Mouse (Mus musculus) gastrocnemius, postnatal 10 days (tissue): Measurements from ENCODE around the gene Smok3b. TPM values are rescaled to one million over a fixed set of nuclear protein-coding genes. Genes with fewer than 3 reads are reported as not detected.
"Not testable (repeated sequence)": the region's sequence is repeated elsewhere in the genome, so short reads cannot be mapped to it uniquely, and the experiment has no call there.

ENCODE experiments used
- DNase-seq: peaks from one replicate; pipeline ENCODE4 v3.0.0; 2021; ENCODE audit warnings: mixed read lengths
- long read RNA-seq, 2 experiments: library from polyadenylated mRNA; stranded (forward); transcript quantifications; one replicate each; pipeline ENCODE4 v2.0.0; 2021
- total RNA-seq, 2 experiments: library from RNA; stranded (reverse); gene quantifications; 2 replicates each; pipeline ENCODE4 v1.2.3; 2021

Smok3b gene
- not detected for total RNA-seq
- long read RNA-seq, experiment 1 = 0 reads
- long read RNA-seq, experiment 2 = 0 reads

DNA sequence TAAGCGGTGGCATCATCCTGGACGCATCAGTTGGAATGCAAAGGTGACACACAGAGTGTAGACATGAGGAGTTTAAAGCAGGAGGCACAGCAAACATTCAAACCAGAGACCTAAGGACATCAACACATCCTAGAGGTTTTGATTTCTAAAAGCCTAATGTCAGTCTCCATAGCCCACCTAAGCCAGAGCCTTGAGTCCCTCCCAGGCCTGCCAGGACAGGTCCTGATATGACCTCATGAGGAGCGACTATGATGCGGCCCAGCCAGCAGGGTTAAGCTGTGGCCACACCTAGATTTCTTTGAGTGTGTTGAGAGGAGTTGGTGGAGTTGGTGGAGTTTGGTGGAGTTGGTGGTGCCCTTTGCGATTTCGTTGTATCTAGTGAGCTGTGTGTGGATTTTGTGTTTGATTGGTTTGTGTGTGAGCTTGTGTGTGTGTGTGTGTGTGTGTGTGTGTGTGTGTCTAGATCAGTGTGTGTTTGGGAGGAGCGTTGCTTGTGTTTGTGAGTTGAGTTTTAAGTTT lies at the start of gene Smok3b, which contains the start of gene Smok3a:
Gene Smok3b, plus strand, starts transcription at position 469 of the 519 bp plus-strand sequence.
Gene Smok3a, plus strand, starts transcription at position 301 of the 519 bp plus-strand sequence.
- DNase-seq = not testable (repeated sequence)

DNA sequence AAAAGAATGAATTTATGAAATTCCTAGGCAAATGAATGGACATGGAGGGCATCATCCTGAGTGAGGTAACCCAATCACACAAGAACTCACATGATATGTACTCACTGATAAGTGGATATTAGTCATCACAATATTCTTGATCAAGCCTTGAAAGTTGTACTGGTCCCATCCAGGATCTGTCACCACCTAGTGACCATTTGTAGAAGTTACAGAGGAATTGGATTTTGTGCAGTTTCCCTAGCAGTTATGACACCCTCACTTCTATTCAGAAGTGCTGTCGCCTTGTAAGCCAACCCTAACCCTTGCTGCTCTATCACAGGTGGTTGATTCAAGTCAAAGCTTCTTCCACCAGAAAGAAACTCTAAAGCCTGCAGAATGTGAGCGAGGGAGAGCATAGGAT lies 48.1 kb upstream of the Smok3b start:
- no peak for DNase-seq

- DNase-seq = no peak
Observed at GRCm38 (mm10) chr5:137973738-137974137, 47.5 kb upstream of the Smok3b start.

DNA sequence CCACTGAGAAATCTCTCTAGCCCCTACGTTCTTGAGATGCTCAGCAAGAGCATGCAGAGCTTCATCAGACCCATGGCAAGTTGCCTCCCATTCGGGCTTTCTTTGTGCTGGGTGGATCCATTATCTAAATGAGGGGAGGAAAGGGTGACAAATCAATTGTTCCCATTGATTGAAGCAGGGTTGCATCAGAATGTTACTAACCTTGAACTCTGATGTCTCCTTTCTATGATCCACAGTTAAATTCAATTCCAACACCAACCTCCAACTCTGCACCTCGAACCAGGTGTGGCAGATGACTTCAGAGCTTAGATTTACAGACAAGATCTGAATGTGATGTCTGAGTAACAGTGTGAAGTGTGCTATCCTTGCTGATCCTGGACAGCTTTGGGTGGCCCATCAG lies 46.5 kb upstream of the Smok3b start:
- no peak for DNase-seq

GRCm38 (mm10) chr5:137975434-137975833 lies 45.8 kb upstream of the Smok3b start:
- DNase-seq = no peak

DNA sequence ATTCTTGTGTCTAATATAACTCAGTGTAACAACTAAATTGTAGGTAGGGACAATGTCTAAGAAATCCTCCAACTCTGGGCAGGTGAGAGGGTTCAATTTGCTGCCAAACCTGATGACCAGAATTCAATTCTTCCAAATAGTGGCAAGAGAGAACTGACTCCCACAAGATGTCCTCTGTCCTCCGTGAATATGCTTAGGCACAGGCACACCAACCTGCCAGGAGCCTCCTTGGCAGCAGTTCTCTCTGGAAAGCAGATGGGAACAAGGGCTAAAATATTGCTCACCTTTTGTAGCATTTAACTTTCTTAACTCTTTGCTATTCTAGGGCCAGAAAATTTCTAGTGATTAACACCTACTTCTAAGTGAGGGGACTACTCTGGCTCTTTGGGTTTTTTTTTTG lies 43.9 kb upstream of the Smok3b start:
- DNase-seq = no peak

- DNase-seq = no peak
Observed at GRCm38 (mm10) chr5:137979081-137979480, 42.1 kb upstream of the Smok3b start.

- DNase-seq = no peak
Observed at GRCm38 (mm10) chr5:137981300-137981699, 39.9 kb upstream of the Smok3b start, which contains the start of gene Azgp1. Gene Azgp1, plus strand, starts transcription at chr5:137981520.

- no peak for DNase-seq
Observed at GRCm38 (mm10) chr5:137986351-137986750, 34.9 kb upstream of the Smok3b start.

- no peak for DNase-seq
Observed at GRCm38 (mm10) chr5:138009437-138009836, 11.8 kb upstream of the Smok3b start.

GRCm38 (mm10) chr5:138012382-138012781 lies 8.8 kb upstream of the Smok3b start:
- DNase-seq = no peak

GRCm38 (mm10) chr5:138016530-138016929 lies 4.7 kb upstream of the Smok3b start:
- DNase-seq = no peak

GRCm38 (mm10) chr5:138016997-138017396 lies 4.2 kb upstream of the Smok3b start:
- DNase-seq = no peak

DNA sequence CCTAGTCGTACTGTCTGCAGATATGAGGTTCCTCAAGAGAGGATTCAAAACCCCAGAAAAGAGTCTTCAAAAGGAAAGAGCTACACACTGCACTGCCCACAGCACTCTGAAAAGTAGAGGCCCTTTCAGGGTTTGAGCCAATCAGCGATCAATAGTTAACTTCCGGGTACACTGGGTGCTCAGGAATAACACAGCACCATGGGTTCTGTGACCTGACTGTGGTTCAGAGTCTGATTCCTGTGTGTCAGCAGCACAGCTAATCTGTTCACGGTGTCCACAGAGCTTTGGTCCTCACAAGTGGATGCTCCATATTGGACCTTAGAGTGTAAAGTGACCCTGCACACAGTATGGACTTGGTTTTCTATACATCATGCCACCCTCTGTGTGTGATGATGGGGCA lies 1.7 kb upstream of the Smok3b start:
- DNase-seq = not testable (repeated sequence)

DNA sequence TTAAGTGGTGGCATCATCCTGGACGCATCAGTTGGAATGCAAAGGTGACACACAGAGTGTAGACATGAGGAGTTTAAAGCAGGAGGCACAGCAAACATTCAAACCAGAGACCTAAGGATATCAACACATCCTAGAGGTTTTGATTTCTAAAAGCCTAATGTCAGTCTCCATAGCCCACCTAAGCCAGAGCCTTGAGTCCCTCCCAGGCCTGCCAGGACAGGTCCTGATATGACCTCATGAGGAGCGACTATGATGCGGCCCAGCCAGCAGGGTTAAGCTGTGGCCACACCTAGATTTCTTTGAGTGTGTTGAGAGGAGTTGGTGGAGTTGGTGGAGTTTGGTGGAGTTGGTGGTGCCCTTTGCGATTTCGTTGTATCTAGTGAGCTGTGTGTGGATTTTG lies 31.7 kb downstream of the Smok3b start, which contains the start of gene Smok3c:
Gene Smok3c, plus strand, starts transcription at position 301 of the 400 bp plus-strand sequence.
- not testable (repeated sequence) for DNase-seq

DNA sequence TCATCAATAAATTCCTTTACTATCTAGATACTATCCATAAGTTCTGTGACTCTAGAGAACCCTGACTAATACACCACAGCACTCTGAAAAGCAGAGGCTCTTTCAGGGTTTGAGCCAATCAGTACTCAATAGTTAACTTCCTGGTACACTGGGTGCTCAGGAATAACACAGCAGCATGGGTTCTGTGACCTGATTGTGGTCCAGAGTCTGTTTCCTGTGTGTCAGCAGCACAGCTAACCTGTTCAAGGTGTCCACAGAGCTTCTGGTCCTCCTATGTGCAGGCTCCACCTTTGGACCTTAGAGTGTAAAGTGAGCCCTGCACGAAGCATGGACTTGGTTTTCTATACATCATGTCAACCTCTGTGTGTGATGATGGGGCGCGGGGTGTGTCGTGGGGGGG lies 52.6 kb downstream of the Smok3b start:
- no peak for DNase-seq

- no peak for DNase-seq
Observed at GRCm38 (mm10) chr5:138075684-138076083, 54.5 kb downstream of the Smok3b start.

DNA sequence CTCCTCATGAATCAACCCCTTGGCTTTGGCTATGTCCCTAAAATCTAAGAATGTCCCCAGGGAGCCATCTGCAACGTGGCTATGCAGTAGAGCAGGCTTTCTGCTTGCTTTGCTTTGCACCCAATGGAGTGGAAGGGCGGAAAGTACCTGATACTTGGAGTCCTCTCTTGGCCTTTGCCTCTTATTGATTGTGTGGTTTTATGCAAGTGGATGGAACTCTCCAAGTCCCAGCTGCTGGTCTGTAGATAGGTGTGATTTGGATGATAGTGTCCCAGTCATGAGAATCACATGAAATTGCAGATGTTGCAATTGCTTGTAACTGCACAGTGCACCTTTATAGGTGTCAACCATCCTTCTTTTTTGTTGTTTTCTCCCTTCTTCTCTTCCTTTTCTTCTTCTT lies 54.9 kb downstream of the Smok3b start:
- DNase-seq = no peak

DNA sequence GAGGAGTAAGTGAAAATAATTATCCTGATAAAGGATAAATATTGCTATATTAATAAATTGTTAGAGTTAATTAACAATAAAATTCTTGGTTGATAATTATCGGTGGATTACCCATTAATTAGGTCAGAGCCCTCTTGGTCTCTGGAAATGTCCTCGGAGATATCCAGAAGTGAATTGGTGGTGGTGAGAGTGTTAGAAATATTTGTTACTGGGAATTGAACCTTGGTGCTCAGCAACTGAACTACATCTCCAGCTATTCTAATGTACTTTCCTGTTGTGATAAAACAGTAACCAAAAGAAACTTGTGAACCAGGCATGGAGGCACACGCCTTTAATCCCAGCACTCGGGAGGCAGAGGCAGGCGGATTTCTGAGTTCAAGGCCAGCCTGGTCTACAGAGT lies 59.2 kb downstream of the Smok3b start:
- no peak for DNase-seq

- DNase-seq = no peak
Observed at GRCm38 (mm10) chr5:138081446-138081845, 60.2 kb downstream of the Smok3b start.

GRCm38 (mm10) chr5:138083318-138083900 lies 62.2 kb downstream of the Smok3b start:
- no peak for DNase-seq

- no peak for DNase-seq
Observed at GRCm38 (mm10) chr5:138083936-138084335, 62.7 kb downstream of the Smok3b start.

GRCm38 (mm10) chr5:138084507-138084906 lies 63.3 kb downstream of the Smok3b start:
- DNase-seq = no peak

- peak; percentile 59 for DNase-seq
Observed at GRCm38 (mm10) chr5:138084996-138085395, 63.8 kb downstream of the Smok3b start, which contains the start of gene Zkscan1. Gene Zkscan1, plus strand, starts transcription at chr5:138085084.
